Mouse (Mus musculus) cortical plate, adult 2 months (tissue): ENCODE data around the gene Gm17334. TPM values are rescaled to one million over a fixed set of nuclear protein-coding genes. Genes with fewer than 3 reads are reported as not detected.

Source experiments
- H3K27ac ChIP-seq: fragments of 200-500 bp; 2 replicates; pipeline ENCODE4 v1.5.1; 2012; ENCODE audit warnings: low read length, control low read depth, inconsistent platforms; ENCODE audit not compliant: insufficient read depth
- H3K4me1 ChIP-seq: fragments of 200-500 bp; 2 replicates; pipeline ENCODE4 v1.6.1; 2011; ENCODE audit warnings: low read length; ENCODE audit not compliant: control insufficient read depth, insufficient read depth
- H3K4me3 ChIP-seq: fragments of 200-500 bp; 2 replicates; pipeline ENCODE4 v1.5.1; 2011; ENCODE audit warnings: mild to moderate bottlenecking, low read length, control low read depth; ENCODE audit not compliant: insufficient read depth
- CTCF ChIP-seq: fragments of 200-500 bp; IDR thresholded peaks from 2 replicates; pipeline ENCODE4 v1.5.1; 2011; ENCODE audit warnings: mild to moderate bottlenecking, control low read depth, low read length; ENCODE audit not compliant: insufficient read depth; ENCODE audit errors: extremely low read depth
- POLR2A ChIP-seq: fragments of 200-500 bp; IDR thresholded peaks from 2 replicates; pipeline ENCODE4 v1.6.1; 2011; ENCODE audit warnings: mild to moderate bottlenecking, low read length, control low read depth; ENCODE audit not compliant: insufficient read depth; ENCODE audit errors: extremely low read depth
- polyA plus RNA-seq: library from polyadenylated mRNA; depleted of rRNA; stranded (reverse); fragments of >200 nt; gene quantifications from 2 replicates; pipeline ENCODE4 v1.2.3, GENCODE M21; 2012

Gene Gm17334
- polyA plus RNA-seq, 1 experiment = 1.4 TPM

GRCm38 (mm10) chr11:53773641-53774360 lies 814 bp upstream of the Gm17334 start:
- no peak overlapping the region for H3K27ac ChIP-seq
- no peak overlapping the region for H3K4me3 ChIP-seq
- no peak for TF ChIP-seq POLR2A
- TF ChIP-seq CTCF = no peak
- no peaks in the 10 kb centered on the region for H3K4me1 ChIP-seq

- Histone ChIP-seq H3K4me3 (no peak overlapping the region), H3K4me1 (no peaks in the 10 kb centered on the region)
- TF ChIP-seq POLR2A (no peak), CTCF (no peak)
Measured at GRCm38 (mm10) chr11:53772536-53772935, 451 bp downstream of the Gm17334 start.

GRCm38 (mm10) chr11:53771001-53771744 lies 1.8 kb downstream of the Gm17334 start:
- H3K4me1 ChIP-seq = no peaks in the 10 kb centered on the region
- no peak overlapping the region for H3K27ac ChIP-seq
- TF ChIP-seq POLR2A = no peak
- TF ChIP-seq CTCF = no peak
- H3K4me3 ChIP-seq = peak overlapping the region; percentile 82; the same call in 1 of the 2 replicates

More at GRCm38 (mm10) chr11:53772536-53772935, 451 bp downstream of the Gm17334 start:
- no peak overlapping the region for H3K27ac ChIP-seq

- no peak for TF ChIP-seq CTCF
- no peak for TF ChIP-seq POLR2A
- H3K4me1 ChIP-seq = no peaks in the 10 kb centered on the region
- peak overlapping the region; percentile 79 for H3K27ac ChIP-seq
- peak overlapping the region; percentile 82 for H3K4me3 ChIP-seq
Measured at GRCm38 (mm10) chr11:53770125-53770791, 2.7 kb downstream of the Gm17334 start.

GRCm38 (mm10) chr11:53769760-53770124 lies 3.2 kb downstream of the Gm17334 start, which contains the start of gene Irf1:
TSS of gene Irf1 (plus strand) at chr11:53770014.
- Histone ChIP-seq H3K27ac (peak within 1 kb of the TSS; percentile 79), H3K4me3 (peak within 1 kb of the TSS; percentile 82)

GRCm38 (mm10) chr11:53769185-53769576 lies 3.8 kb downstream of the Gm17334 start:
- TF ChIP-seq CTCF (no peak), POLR2A (no peak)
- Histone ChIP-seq H3K4me3 (peak overlapping the region; percentile 82; the same call in 1 of the 2 replicates), H3K4me1 (no peaks in the 10 kb centered on the region), H3K27ac (no peak overlapping the region)

More at GRCm38 (mm10) chr11:53769760-53770124, 3.2 kb downstream of the Gm17334 start, which contains the start of gene Irf1:
- H3K4me1 ChIP-seq = no peaks in the 10 kb centered on the region
- TF ChIP-seq POLR2A = peak; percentile 70
- TF ChIP-seq CTCF = no peak

GRCm38 (mm10) chr11:53768422-53769184 lies 4.4 kb downstream of the Gm17334 start:
- Histone ChIP-seq H3K27ac (no peak overlapping the region), H3K4me1 (no peaks in the 10 kb centered on the region), H3K4me3 (no peak overlapping the region)
- no peak for TF ChIP-seq CTCF
- TF ChIP-seq POLR2A = no peak

- Histone ChIP-seq H3K4me3 (no peak overlapping the region), H3K27ac (no peak overlapping the region), H3K4me1 (no peaks in the 10 kb centered on the region; the same call in 1 of the 2 replicates)
- TF ChIP-seq CTCF (no peak), POLR2A (no peak)
Measured at GRCm38 (mm10) chr11:53764581-53764980, 8.4 kb downstream of the Gm17334 start.
